Mouse (Mus musculus): ENCODE results near the gene Idnk.

DNA sequence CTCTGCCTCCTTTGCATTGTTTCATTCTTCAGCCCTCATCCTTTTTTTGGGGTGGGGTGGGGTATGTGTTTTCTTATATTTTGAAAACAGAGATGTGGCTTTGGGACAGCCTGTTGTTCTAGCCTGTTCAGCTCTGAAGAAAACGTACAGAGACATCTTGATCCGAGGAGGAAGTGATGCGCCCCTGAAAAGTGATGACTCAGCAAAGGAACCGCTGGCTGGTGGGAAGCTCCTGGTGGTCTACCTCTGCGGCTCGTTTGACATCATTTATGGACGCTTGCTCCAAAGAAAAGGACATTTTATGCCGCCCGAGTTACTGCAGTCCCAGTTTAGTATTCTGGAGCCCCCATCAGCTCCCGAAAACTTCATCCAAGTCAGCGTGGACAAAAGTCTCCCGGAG lies 5.9 kb downstream of the Idnk start:
- TF ChIP-seq JUN (IDR thresholded peaks at IDR 0.05; ENCODE audit: insufficient read depth, low read depth, low read length), result no peak
- no peak for TF ChIP-seq POLR2A (IDR thresholded peaks at IDR 0.05; ENCODE audit: low read depth, low read length)
- TF ChIP-seq TBP (conservative IDR thresholded peaks at IDR 0.05; ENCODE audit: low read depth, low read length), result no peak
- no peak for TF ChIP-seq CTCF (conservative IDR thresholded peaks at IDR 0.05 in 1 of 2, IDR thresholded peaks at IDR 0.05 in 1 of 2; ENCODE audit: low read depth in 2 of 2, low read length in 2 of 2)
- TF ChIP-seq POLR2AphosphoS2 (IDR thresholded peaks at IDR 0.05; ENCODE audit: low read depth, low read length), result no peak
- TF ChIP-seq MAX (IDR thresholded peaks at IDR 0.05; ENCODE audit: low read length), result no peak
- TF ChIP-seq MXI1 (IDR thresholded peaks at IDR 0.05; ENCODE audit: low read depth, low read length), result no peak

Measured in CH12.LX (cell line).